Mouse (Mus musculus): ENCODE results near the gene Prl8a8.

Gene Prl8a8

GRCm38 (mm10) chr13:27513117-27513516 lies at the start of gene Prl8a8:
TSS of gene Prl8a8 (minus strand) at chr13:27513217.
- no peak for DNase-seq (ENCODE audit: low spot score in 2 of 2)

- no peak for DNase-seq (ENCODE audit: low spot score in 2 of 2)
These were observed 40.3 kb upstream of the Prl8a8 start for GRCm38 (mm10) chr13:27553336-27553735.

- no peak for DNase-seq (ENCODE audit: low spot score in 2 of 2)
These were observed 10.1 kb upstream of the Prl8a8 start for GRCm38 (mm10) chr13:27523156-27523555.

- no peak for DNase-seq (ENCODE audit: low spot score in 2 of 2)
These were observed 5.4 kb downstream of the Prl8a8 start for GRCm38 (mm10) chr13:27507645-27508044.

Data from frontal cortex, postnatal 10 days (tissue).